Mouse (Mus musculus) myocyte (in vitro differentiated cells): ENCODE measurements around the gene Neo1.

Source experiments
- E2F4 ChIP-seq: IDR thresholded peaks from one replicate; pipeline ENCODE4 v1.6.1; 2011; ENCODE audit warnings: mild to moderate bottlenecking, control low read depth, moderate library complexity; ENCODE audit not compliant: insufficient read depth
- POLR2A ChIP-seq: IDR thresholded peaks from one replicate; pipeline ENCODE4 v1.6.1; 2011; ENCODE audit warnings: low read depth, mild to moderate bottlenecking, control low read depth, moderate library complexity; ENCODE audit not compliant: insufficient read length
- POLR2AphosphoS2 ChIP-seq: IDR thresholded peaks from one replicate; pipeline ENCODE4 v1.6.1; 2011; ENCODE audit warnings: low read depth, control low read depth; ENCODE audit not compliant: insufficient read length

GRCm38 (mm10) chr9:59060026-59060605 lies 23.9 kb upstream of the Neo1 start:
- TF ChIP-seq E2F4 = no peak
- no peak for TF ChIP-seq POLR2AphosphoS2
- no peak for TF ChIP-seq POLR2A
